Mouse (Mus musculus): Measurements from ENCODE around the gene Capns1. TPM values are rescaled to one million over a fixed set of nuclear protein-coding genes. Genes with fewer than 3 reads are reported as not detected.
"Not testable (repeated sequence)": the region's sequence is repeated elsewhere in the genome, so short reads cannot be mapped to it uniquely, and the experiment has no call there.

Gene Capns1
- polyA plus RNA-seq, 1 experiment: 17.1 TPM

- Histone ChIP-seq H3K27me3 (ENCODE audit: control insufficient read depth) (0 out of 2 replicates have a peak, but pooled peaks cover 2% of the 10 kb centered on the region), H3K36me3 (ENCODE audit: control insufficient read depth) (no peaks in the 10 kb centered on the region), H3K4me3 (replicated peaks) (no peak overlapping the region), H3K4me1 (ENCODE audit: control insufficient read depth) (no peaks in the 10 kb centered on the region), H3K9me3 (ENCODE audit: control insufficient read depth, low read length) (no peaks in the 10 kb centered on the region)
- TF ChIP-seq GATA1 (IDR thresholded peaks at IDR 0.05; ENCODE audit: low read length): no peak
- TF ChIP-seq TAL1 (IDR thresholded peaks at IDR 0.05; ENCODE audit: low read length): no peak
Measured at GRCm38 (mm10) chr7:30211025-30211424, 12.4 kb upstream of the Capns1 start.

- not testable (repeated sequence) for H3K9me3 ChIP-seq (ENCODE audit: control insufficient read depth, low read length); H3K27me3 ChIP-seq (ENCODE audit: control insufficient read depth); H3K36me3 ChIP-seq (ENCODE audit: control insufficient read depth); H3K4me1 ChIP-seq (ENCODE audit: control insufficient read depth); H3K4me3 ChIP-seq (replicated peaks)
Measured at GRCm38 (mm10) chr7:30206364-30206763, 7.8 kb upstream of the Capns1 start.

GRCm38 (mm10) chr7:30205383-30205782 lies 6.8 kb upstream of the Capns1 start:
- TF ChIP-seq TAL1 (IDR thresholded peaks at IDR 0.05; ENCODE audit: low read length) (no peak), GATA1 (IDR thresholded peaks at IDR 0.05; ENCODE audit: low read length) (no peak)
- Histone ChIP-seq H3K9me3 (ENCODE audit: control insufficient read depth, low read length) (no peaks in the 10 kb centered on the region), H3K4me3 (replicated peaks) (no peak overlapping the region), H3K27me3 (ENCODE audit: control insufficient read depth) (0 out of 2 replicates have a peak, but pooled peaks cover 2% of the 10 kb centered on the region), H3K36me3 (ENCODE audit: control insufficient read depth) (no peaks in the 10 kb centered on the region), H3K4me1 (ENCODE audit: control insufficient read depth) (peaks cover 6% of the 10 kb centered on the region)

- Histone ChIP-seq H3K9me3 (ENCODE audit: control insufficient read depth, low read length) (no peaks in the 10 kb centered on the region), H3K27me3 (ENCODE audit: control insufficient read depth) (0 out of 2 replicates have a peak, but pooled peaks cover 2% of the 10 kb centered on the region), H3K4me3 (replicated peaks) (no peak overlapping the region), H3K36me3 (ENCODE audit: control insufficient read depth) (no peaks in the 10 kb centered on the region), H3K4me1 (ENCODE audit: control insufficient read depth) (peaks cover 6% of the 10 kb centered on the region)
- TF ChIP-seq GATA1 (IDR thresholded peaks at IDR 0.05; ENCODE audit: low read length) (no peak), TAL1 (IDR thresholded peaks at IDR 0.05; ENCODE audit: low read length) (no peak)
Measured at GRCm38 (mm10) chr7:30204380-30204779, 5.8 kb upstream of the Capns1 start.

DNA sequence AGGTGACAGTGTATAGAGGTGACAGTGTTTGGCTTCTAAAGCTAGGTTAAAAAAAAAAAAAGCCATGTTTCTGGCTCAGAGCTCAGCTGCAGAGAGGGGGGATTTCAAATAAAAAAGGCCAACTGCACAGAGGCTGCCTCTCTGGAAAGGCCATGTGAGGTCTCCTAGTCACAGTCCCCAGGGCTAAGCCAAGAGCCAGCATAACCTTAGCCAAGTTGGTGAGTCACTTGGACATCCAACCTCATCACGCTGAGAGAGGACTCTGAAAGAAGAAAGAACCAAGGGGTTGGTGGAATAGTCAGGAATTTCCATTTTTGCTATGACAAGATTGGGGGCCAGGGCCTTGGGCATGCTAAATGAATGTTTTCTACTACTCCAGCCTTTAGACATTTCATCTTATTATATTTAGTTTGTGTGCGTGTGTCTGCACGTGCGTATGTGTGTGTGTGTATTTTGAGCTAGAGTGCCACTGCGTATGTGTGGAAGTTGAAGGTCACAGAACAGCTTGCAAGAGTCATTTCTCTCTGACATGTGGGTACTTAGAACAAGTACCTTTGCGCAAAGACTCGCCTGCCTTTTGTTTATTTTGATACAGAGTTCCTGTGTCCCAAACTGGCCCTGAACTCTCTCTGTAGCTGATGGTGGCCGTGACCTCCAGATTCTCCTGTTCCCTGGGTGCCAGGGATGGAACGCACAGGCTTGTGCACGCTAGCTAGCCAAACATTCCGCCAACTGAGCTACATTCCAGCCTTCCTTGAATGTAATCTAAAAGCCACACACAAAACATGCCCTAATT lies 4.5 kb upstream of the Capns1 start:
- Histone ChIP-seq H3K27me3 (ENCODE audit: control insufficient read depth) (0 out of 2 replicates have a peak, but pooled peaks cover 2% of the 10 kb centered on the region), H3K4me3 (replicated peaks) (no peak overlapping the region), H3K9me3 (ENCODE audit: control insufficient read depth, low read length) (no peaks in the 10 kb centered on the region), H3K4me1 (ENCODE audit: control insufficient read depth) (peaks cover 12% of the 10 kb centered on the region), H3K36me3 (ENCODE audit: control insufficient read depth) (no peaks in the 10 kb centered on the region)
- TF ChIP-seq GATA1 (IDR thresholded peaks at IDR 0.05; ENCODE audit: low read length) (no peak), TAL1 (IDR thresholded peaks at IDR 0.05; ENCODE audit: low read length) (no peak)

GRCm38 (mm10) chr7:30200661-30201060 lies 2.0 kb upstream of the Capns1 start:
- H3K4me1 ChIP-seq (ENCODE audit: control insufficient read depth): peaks cover 27% of the 10 kb centered on the region
- not testable (repeated sequence) for H3K4me3 ChIP-seq (replicated peaks); H3K36me3 ChIP-seq (ENCODE audit: control insufficient read depth); H3K9me3 ChIP-seq (ENCODE audit: control insufficient read depth, low read length); H3K27me3 ChIP-seq (ENCODE audit: control insufficient read depth)

GRCm38 (mm10) chr7:30200200-30200599 lies 1.6 kb upstream of the Capns1 start:
- no peaks in the 10 kb centered on the region for H3K9me3 ChIP-seq (ENCODE audit: control insufficient read depth, low read length)
- H3K4me3 ChIP-seq (replicated peaks): no peak overlapping the region
- TF ChIP-seq TAL1 (IDR thresholded peaks at IDR 0.05; ENCODE audit: low read length): no peak
- TF ChIP-seq GATA1 (IDR thresholded peaks at IDR 0.05; ENCODE audit: low read length): no peak
- peaks cover 32% of the 10 kb centered on the region for H3K4me1 ChIP-seq (ENCODE audit: control insufficient read depth)
- H3K36me3 ChIP-seq (ENCODE audit: control insufficient read depth): no peaks in the 10 kb centered on the region
- no peaks in the 10 kb centered on the region for H3K27me3 ChIP-seq (ENCODE audit: control insufficient read depth)

DNA sequence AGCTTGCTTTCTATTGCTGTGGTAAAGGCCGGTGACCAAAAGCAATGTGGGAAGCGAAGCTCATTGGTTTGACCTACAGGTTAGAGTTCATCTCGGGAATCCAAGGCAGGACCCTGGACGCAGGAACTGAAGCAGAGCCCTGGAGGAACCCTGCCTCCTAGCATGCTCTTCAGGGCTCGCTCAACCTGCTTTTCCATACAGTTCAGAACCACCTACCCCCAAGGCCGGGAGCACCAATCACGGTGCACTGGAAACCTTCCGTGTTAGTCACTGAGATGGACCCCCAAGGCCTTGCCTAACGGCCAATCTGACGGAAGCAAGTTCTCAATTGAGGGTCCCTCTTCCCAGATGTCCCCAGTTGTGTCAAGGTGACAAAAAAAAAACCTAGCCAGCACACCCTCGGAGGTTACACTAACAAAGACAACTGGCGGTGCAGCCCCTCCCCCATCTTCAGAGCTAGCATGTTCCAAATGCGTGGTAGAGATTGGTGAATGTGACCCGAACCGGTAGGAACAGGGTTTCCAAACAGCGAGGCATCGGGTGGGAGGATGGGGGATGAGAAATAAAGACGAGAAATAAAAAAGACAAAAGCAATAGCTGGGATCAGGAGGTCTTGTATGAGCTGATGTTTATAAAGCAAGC lies 1.0 kb upstream of the Capns1 start:
- H3K4me3 ChIP-seq (replicated peaks): no peak overlapping the region
- no peaks in the 10 kb centered on the region for H3K27me3 ChIP-seq (ENCODE audit: control insufficient read depth)
- TF ChIP-seq GATA1 (IDR thresholded peaks at IDR 0.05; ENCODE audit: low read length) (no peak), TAL1 (IDR thresholded peaks at IDR 0.05; ENCODE audit: low read length) (no peak)
- H3K4me1 ChIP-seq (ENCODE audit: control insufficient read depth): peaks cover 35% of the 10 kb centered on the region
- no peaks in the 10 kb centered on the region for H3K36me3 ChIP-seq (ENCODE audit: control insufficient read depth)
- no peaks in the 10 kb centered on the region for H3K9me3 ChIP-seq (ENCODE audit: control insufficient read depth, low read length)

DNA sequence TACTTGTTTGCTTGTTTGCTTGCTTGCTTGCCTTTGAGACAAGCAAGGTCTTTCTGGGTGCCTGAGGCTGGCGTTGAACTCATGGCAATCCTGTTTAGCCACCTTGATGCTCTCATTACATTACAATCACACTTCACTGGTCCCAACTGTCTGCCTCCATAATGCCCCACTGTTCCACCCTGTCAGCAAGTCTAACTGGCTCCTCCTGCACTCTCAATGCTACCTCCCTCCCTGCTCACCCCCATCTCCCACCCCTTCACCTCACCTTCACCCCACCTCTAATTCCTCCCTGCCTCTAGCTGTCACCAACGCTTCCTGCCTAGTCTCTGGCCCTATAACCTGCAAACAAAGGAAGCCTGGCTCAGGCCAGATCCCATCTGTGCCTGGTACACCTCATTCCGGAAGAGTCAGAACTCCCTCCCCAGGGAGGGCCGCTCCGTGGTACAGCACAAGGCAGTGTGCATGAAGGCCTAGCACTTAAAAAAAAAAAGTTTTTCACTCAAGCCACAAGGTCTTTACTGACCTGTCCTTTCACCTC lies 950 bp downstream of the Capns1 start:
- Histone ChIP-seq H3K9me3 (ENCODE audit: control insufficient read depth, low read length) (no peaks in the 10 kb centered on the region), H3K4me1 (ENCODE audit: control insufficient read depth) (peaks cover 46% of the 10 kb centered on the region), H3K36me3 (ENCODE audit: control insufficient read depth) (peaks cover 8% of the 10 kb centered on the region), H3K27me3 (ENCODE audit: control insufficient read depth) (no peaks in the 10 kb centered on the region), H3K4me3 (replicated peaks) (no peak overlapping the region)
- TF ChIP-seq GATA1 (IDR thresholded peaks at IDR 0.05; ENCODE audit: low read length): no peak
- TF ChIP-seq TAL1 (IDR thresholded peaks at IDR 0.05; ENCODE audit: low read length): no peak
